Mouse (Mus musculus): ENCODE data around the gene Serpinb2.

GRCm38 (mm10) chr1:107496789-107497188 lies 14.4 kb upstream of the Serpinb2 start:
- TF ChIP-seq CTCF (IDR thresholded peaks at IDR 0.05; ENCODE audit: low read depth): no peak
- TF ChIP-seq EP300 (IDR thresholded peaks at IDR 0.05; ENCODE audit: low read depth): no peak

Data from heart, postnatal 0 days (tissue).